Comparison of ENCODE assay signal across 21 mouse cellular contexts in genomic region chr1:170580485-170581110, GRCm38 (mm10). TPM values are rescaled to one million over a fixed set of nuclear protein-coding genes. Genes with fewer than 3 reads are reported as not detected.
DNase-seq lines count a peak whose midpoint lies in the region; ATAC-seq and TF ChIP-seq lines count a peak whose summit lies in the region.
"Had no signal": no experiment of that assay in that cellular context is flagged by ENCODE, and none has a peak within 500 bp of the region (broad histone marks: within the 10 kb centered on the region; RNA-seq: fewer than 3 reads in every experiment).

No protein-coding gene starts in this region.

- H3K4me2 ChIP-seq in heart, embryonic 13.5 days = peak overlapping the region; percentile 50
- peak overlapping the region; percentile 27 for H3K4me2 ChIP-seq in kidney, postnatal 0 days (ENCODE audit: low read length)
- peak overlapping the region; percentile 36 for H3K4me2 ChIP-seq in embryonic facial prominence, embryonic 15.5 days (replicated peaks)
- H3K4me2 ChIP-seq: hindbrain, embryonic 13.5 days; neural tube, embryonic 15.5 days had no signal

- no peak overlapping the region; the same call in 1 of the 2 replicates for H3K4me3 ChIP-seq in heart, embryonic 13.5 days
- no peak overlapping the region for H3K4me3 ChIP-seq in kidney, postnatal 0 days (replicated peaks; ENCODE audit: low read depth, low read length)
- H3K4me3 ChIP-seq in embryonic facial prominence, embryonic 15.5 days (replicated peaks) = no peak overlapping the region; the same call in 1 of the 2 replicates
- H3K4me3 ChIP-seq: hindbrain, embryonic 13.5 days; neural tube, embryonic 15.5 days had no signal

- no peak for TF ChIP-seq POLR2A in brain, embryonic 14.5 days (IDR thresholded peaks at IDR 0.05; ENCODE audit: borderline replicate concordance, extremely low read depth, insufficient read depth, insufficient read length, poor library complexity, severe bottlenecking)

- peak overlapping the region; percentile 30 for H3K27ac ChIP-seq in heart, embryonic 13.5 days (replicated peaks)
- H3K27ac ChIP-seq in kidney, postnatal 0 days = peak overlapping the region; percentile 31; the same call in 1 of the 2 replicates
- H3K27ac ChIP-seq in embryonic facial prominence, embryonic 15.5 days (replicated peaks) = 0 out of 2 replicates have a peak overlapping the region, but pooled peaks have one; percentile 7
- H3K27ac ChIP-seq: hindbrain, embryonic 13.5 days; neural tube, embryonic 15.5 days had no signal

- intact Hi-C loops in heart, postnatal 10 days (cut with DNase I) = no loop called here

- H3K36me3 ChIP-seq in heart, embryonic 13.5 days = peaks cover 17% of the 10 kb centered on the region
- H3K36me3 ChIP-seq in kidney, postnatal 0 days (ENCODE audit: insufficient read depth, low read length) = 0 out of 2 replicates have a peak, but pooled peaks cover 3% of the 10 kb centered on the region
- no peaks in the 10 kb centered on the region for H3K36me3 ChIP-seq in embryonic facial prominence, embryonic 15.5 days

- no peaks in the 10 kb centered on the region for H3K27me3 ChIP-seq in heart, embryonic 13.5 days (replicated peaks)
- H3K27me3 ChIP-seq in kidney, postnatal 0 days (ENCODE audit: insufficient read depth, low read length) = no peaks in the 10 kb centered on the region
- no peaks in the 10 kb centered on the region for H3K27me3 ChIP-seq in embryonic facial prominence, embryonic 15.5 days
- H3K27me3 ChIP-seq: hindbrain, embryonic 13.5 days; neural tube, embryonic 15.5 days had no signal

- TF ChIP-seq CTCF in kidney, postnatal 0 days (IDR thresholded peaks at IDR 0.05; ENCODE audit: low read depth) = no peak
- TF ChIP-seq CTCF in brain, embryonic 14.5 days (IDR thresholded peaks at IDR 0.05; ENCODE audit: borderline replicate concordance, extremely low read depth, insufficient read depth, insufficient read length) = no peak

- no peaks in the 10 kb centered on the region for H3K9me3 ChIP-seq in heart, embryonic 13.5 days
- no peaks in the 10 kb centered on the region; the same call in 1 of the 2 replicates for H3K9me3 ChIP-seq in kidney, postnatal 0 days (replicated peaks; ENCODE audit: low read length)
- no peaks in the 10 kb centered on the region for H3K9me3 ChIP-seq in embryonic facial prominence, embryonic 15.5 days (replicated peaks)
- H3K9me3 ChIP-seq: hindbrain, embryonic 13.5 days; neural tube, embryonic 15.5 days had no signal

- 40% methylated on average over 13 of the region's 13 CpGs for WGBS in heart, embryonic 13.5 days
- WGBS in kidney, postnatal 0 days = 36% methylated on average over 13 of the region's 13 CpGs
- WGBS in embryonic facial prominence, embryonic 15.5 days = 18% methylated on average over 13 of the region's 13 CpGs

- H3K4me1 ChIP-seq in heart, embryonic 13.5 days = peaks cover 54% of the 10 kb centered on the region
- H3K4me1 ChIP-seq in kidney, postnatal 0 days (replicated peaks; ENCODE audit: insufficient read depth, low read length) = peaks cover 10% of the 10 kb centered on the region
- peaks cover 19% of the 10 kb centered on the region for H3K4me1 ChIP-seq in embryonic facial prominence, embryonic 15.5 days

- no peak for ATAC-seq in heart, embryonic 13.5 days (ENCODE audit: extremely low read depth, insufficient number of reproducible peaks, low FRiP score, low TSS enrichment)
- no peak for ATAC-seq in kidney, postnatal 0 days (replicated peaks; ENCODE audit: low FRiP score, low read depth)
- ATAC-seq in embryonic facial prominence, embryonic 15.5 days (ENCODE audit: insufficient number of reproducible peaks, low FRiP score, low TSS enrichment, low read depth) = no peak
- ATAC-seq: CD4-positive, CD25-positive, alpha-beta regulatory T cell, adult 4 months; forebrain, embryonic 16.5 days had no signal

- no peak for DNase-seq in heart, postnatal 10 days
- DNase-seq in kidney, postnatal 0 days (ENCODE audit: low spot score) = no peak
- DNase-seq in kidney, postnatal 10 days = no peak
- peak; percentile 35 for DNase-seq in brain, embryonic 14.5 days (ENCODE audit: low read depth)
- DNase-seq in adipocyte (ENCODE audit: low spot score) = no peak
- no peak for DNase-seq in B cell, adult 2 months
- DNase-seq: adrenal gland, postnatal 25 days; cerebellum, postnatal 14 days; gastrocnemius, postnatal 25 days; kidney, postnatal 25 days; liver; lung, adult 2 months; right cerebral cortex, adult 18-20 months; spleen, adult 18-20 months; thymus, adult 18-20 months had no signal

- H3K9ac ChIP-seq in heart, embryonic 13.5 days = no peak overlapping the region
- no peak overlapping the region for H3K9ac ChIP-seq in kidney, postnatal 0 days (ENCODE audit: low read depth, low read length)
- H3K9ac ChIP-seq in embryonic facial prominence, embryonic 15.5 days = no peak overlapping the region
- H3K9ac ChIP-seq: hindbrain, embryonic 13.5 days; neural tube, embryonic 15.5 days had no signal

RNA-seq across cellular contexts. Expression of gene Nos1ap, which starts 9.1 kb away (rescaled TPM):
- 17.9 and 21.2 TPM in 2 replicates for polyA plus RNA-seq in heart, embryonic 13.5 days (2015; fragmentation: Nextera tagmentation; extraction: Ambion mirVana)
- total RNA-seq in heart, postnatal 10 days (2021) = 10 to 100 TPM; 17.7 to 22.5 TPM
- polyA plus RNA-seq in kidney, postnatal 0 days (2015; fragmentation: Nextera tagmentation; extraction: Ambion mirVana) = 16.3 and 19.5 TPM in 2 replicates
- polyA plus RNA-seq in brain, embryonic 14.5 days (2012; rRNA removed) = 16.8 and 18.5 TPM in 2 replicates
- 10.8 and 13.1 TPM in 2 replicates for polyA plus RNA-seq in embryonic facial prominence, embryonic 15.5 days (2015; fragmentation: Nextera tagmentation; extraction: Ambion mirVana)
